Mouse (Mus musculus): Measurements from ENCODE around the gene Prkar2a.

Prkar2a gene

GRCm38 (mm10) chr9:108692226-108693041, 3.3 kb downstream of the Prkar2a start:
- in situ Hi-C loops (cut with MboI, MseI), result no loop called here

- in situ Hi-C loops (cut with MboI, MseI), result no loop called here
Measured at GRCm38 (mm10) chr9:108693946-108694345, 4.8 kb downstream of the Prkar2a start.

- in situ Hi-C loops (cut with MboI, MseI), result no loop called here
Measured at GRCm38 (mm10) chr9:108694533-108694932, 5.4 kb downstream of the Prkar2a start.

GRCm38 (mm10) chr9:108702476-108702875, 13.4 kb downstream of the Prkar2a start:
- in situ Hi-C loops (cut with MboI, MseI), result loop anchor here (10.0 kb wide), 1 partner anchor 212 kb away; the partner anchor contains the start of gene Tmem89

GRCm38 (mm10) chr9:108703373-108704110, 14.4 kb downstream of the Prkar2a start:
- in situ Hi-C loops (cut with MboI, MseI), result loop anchor here (10.0 kb wide), 1 partner anchor 211 kb away; the partner anchor contains the start of gene Tmem89

- in situ Hi-C loops (cut with MboI, MseI), result loop anchor here (10.0 kb wide), 1 partner anchor 210 kb away; the partner anchor contains the start of gene Tmem89
Measured at GRCm38 (mm10) chr9:108704591-108704990, 15.5 kb downstream of the Prkar2a start.

- in situ Hi-C loops (cut with MboI, MseI), result loop anchor here (10.0 kb wide), 1 partner anchor 208 kb away; the partner anchor contains the start of gene Tmem89
Measured at GRCm38 (mm10) chr9:108707212-108707611, 18.1 kb downstream of the Prkar2a start.

GRCm38 (mm10) chr9:108708833-108709232, 19.7 kb downstream of the Prkar2a start:
- in situ Hi-C loops (cut with MboI, MseI), result loop anchor here (10.0 kb wide), 1 partner anchor 206 kb away; the partner anchor contains the start of gene Tmem89

GRCm38 (mm10) chr9:108710767-108711166, 21.7 kb downstream of the Prkar2a start:
- in situ Hi-C loops (cut with MboI, MseI), result no loop called here

GRCm38 (mm10) chr9:108716199-108716598, 27.1 kb downstream of the Prkar2a start:
- in situ Hi-C loops (cut with MboI, MseI), result no loop called here

GRCm38 (mm10) chr9:108723751-108724150, 34.6 kb downstream of the Prkar2a start:
- in situ Hi-C loops (cut with MboI, MseI), result loop anchor here (10.0 kb wide), 1 partner anchor 59 kb away; the partner anchor contains the start of gene Slc25a20

- in situ Hi-C loops (cut with MboI, MseI), result loop anchor here (10.0 kb wide), 1 partner anchor 61 kb away; the partner anchor contains the start of gene Slc25a20
Measured at GRCm38 (mm10) chr9:108726116-108726515, 37.0 kb downstream of the Prkar2a start.

GRCm38 (mm10) chr9:108729050-108729449, 39.9 kb downstream of the Prkar2a start:
- in situ Hi-C loops (cut with MboI, MseI), result loop anchor here (10.0 kb wide), 1 partner anchor 64 kb away; the partner anchor contains the start of gene Slc25a20

- in situ Hi-C loops (cut with MboI, MseI), result no loop called here
Measured at GRCm38 (mm10) chr9:108732462-108732861, 43.3 kb downstream of the Prkar2a start.

- in situ Hi-C loops (cut with MboI, MseI), result no loop called here
Measured at GRCm38 (mm10) chr9:108734626-108735025, 45.5 kb downstream of the Prkar2a start.

- in situ Hi-C loops (cut with MboI, MseI), result no loop called here
Measured at GRCm38 (mm10) chr9:108739239-108739638, 50.1 kb downstream of the Prkar2a start.

GRCm38 (mm10) chr9:108740062-108740461, 50.9 kb downstream of the Prkar2a start:
- in situ Hi-C loops (cut with MboI, MseI), result no loop called here

GRCm38 (mm10) chr9:108742048-108742447, 52.9 kb downstream of the Prkar2a start:
- in situ Hi-C loops (cut with MboI, MseI), result no loop called here

GRCm38 (mm10) chr9:108746876-108747499, 57.9 kb downstream of the Prkar2a start:
- in situ Hi-C loops (cut with MboI, MseI), result no loop called here

GRCm38 (mm10) chr9:108747694-108748093, 58.6 kb downstream of the Prkar2a start:
- in situ Hi-C loops (cut with MboI, MseI), result no loop called here

- in situ Hi-C loops (cut with MboI, MseI), result no loop called here
Measured at GRCm38 (mm10) chr9:108748600-108749183, 59.6 kb downstream of the Prkar2a start.

All from T-helper 1 cell (primary cell).